Mouse (Mus musculus): Measurements from ENCODE around the gene Cyp2d11.

Gene Cyp2d11

DNA sequence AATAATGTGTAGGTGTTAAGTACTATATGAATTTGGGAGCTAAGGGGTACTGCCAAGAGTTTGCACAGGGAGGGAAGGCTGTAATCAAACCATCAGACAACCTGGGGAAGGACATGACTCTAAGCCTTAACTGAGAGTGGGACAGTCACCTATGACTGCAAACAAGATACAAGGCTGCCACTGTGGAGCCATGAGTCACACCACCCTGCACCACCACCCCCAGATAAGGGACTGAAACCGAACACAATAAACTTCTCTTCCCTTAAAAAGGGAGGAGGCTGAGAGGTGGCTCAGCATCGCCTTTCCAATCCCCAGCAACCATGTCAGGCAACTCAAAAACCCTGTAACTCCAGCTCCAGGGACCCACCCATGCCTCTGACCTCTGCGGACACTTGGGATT, 42.3 kb downstream of the Cyp2d11 start:
- no peak for DNase-seq (ENCODE audit: low spot score in 2 of 2)

DNA sequence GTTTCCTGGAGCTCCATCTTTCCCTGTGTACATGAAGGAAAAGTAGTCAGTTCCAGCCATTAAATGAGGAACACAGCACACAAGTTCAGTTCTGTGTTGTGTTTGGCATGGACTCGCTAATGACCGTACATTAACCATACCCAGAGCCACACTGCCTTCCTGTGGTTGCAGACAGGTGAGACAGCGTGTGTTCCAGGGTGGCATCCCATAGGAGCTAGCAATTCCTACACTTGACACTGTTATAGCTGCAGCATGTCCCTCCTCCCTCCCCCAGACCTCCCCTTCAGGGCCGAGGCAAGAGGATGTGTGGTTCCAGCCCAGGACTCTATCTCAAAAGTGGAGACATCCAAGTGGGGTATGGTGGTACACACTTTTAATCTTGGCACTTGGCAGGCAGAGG, 43.5 kb downstream of the Cyp2d11 start:
- DNase-seq (ENCODE audit: low spot score in 2 of 2), result no peak

DNA sequence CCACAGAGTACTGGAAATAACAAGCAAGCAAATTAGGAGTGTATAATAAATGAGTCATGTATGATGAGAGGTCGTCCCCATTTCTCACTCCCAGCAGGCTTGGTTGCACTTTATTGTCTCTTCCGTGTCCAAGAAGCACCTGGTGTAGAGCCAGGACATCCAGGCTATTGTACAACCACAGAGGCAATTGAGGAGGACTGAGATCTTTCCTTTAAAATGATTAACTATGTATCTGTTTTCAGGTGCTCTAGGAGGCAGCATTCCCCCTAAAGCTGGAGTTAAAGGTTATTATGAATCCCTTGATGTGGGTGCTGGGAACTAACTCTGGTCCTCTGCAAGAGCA, 44.9 kb downstream of the Cyp2d11 start:
- DNase-seq (ENCODE audit: low spot score in 2 of 2), result no peak

DNA sequence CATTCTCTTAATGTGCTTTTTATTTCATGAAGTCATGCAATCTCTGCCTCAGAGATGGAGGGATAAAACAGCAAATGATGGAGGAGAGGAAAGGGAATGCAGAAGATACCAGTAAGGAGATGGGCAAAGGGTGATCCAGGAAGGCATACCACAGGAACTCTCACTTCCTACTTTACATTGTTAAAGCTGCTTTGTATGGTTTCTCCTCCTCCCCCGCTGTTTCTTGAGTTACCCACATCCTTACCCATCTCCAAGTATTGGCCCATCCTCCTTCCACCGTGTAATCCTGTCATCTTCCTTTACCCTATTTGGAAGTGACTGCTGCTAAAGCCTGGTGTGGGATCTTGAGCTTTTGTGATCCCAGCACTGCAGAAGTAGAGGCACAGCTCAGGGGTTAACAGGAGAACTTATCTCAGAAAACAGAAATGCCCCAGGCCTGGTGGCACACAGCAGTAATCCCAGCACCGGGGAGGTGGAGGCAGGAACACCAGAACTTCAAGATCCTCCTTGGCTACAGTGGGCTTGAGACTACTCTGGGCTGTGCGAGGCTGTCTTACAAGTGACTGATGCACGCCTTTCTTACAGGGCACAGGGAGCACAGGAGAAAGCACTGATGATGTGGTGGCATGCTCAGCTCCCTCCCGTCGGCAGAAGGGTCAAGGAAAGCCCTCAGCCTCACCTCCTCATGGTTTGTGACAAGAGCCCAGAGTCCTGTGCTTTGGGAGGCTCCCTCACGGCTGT, 45.4 kb downstream of the Cyp2d11 start:
- no peak for DNase-seq (ENCODE audit: low spot score in 2 of 2)

DNA sequence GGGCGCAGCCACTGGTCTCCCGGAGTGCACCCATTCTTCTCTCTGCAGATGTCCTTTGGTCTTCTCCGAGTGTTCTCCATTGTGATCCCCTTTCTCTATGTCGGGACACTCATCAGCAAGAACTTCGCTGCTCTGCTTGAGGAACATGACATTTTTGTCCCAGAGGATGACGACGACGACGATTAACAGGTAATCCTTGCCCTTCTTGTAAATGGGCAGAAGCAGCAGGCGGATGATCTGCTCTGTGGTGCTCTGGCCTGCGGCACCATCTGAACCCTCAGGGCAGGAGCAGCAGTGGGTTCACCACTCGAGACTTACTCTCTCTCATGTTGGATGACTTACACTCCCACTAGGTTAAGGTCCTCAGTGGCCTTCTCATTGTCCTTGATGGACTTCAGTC, 46.0 kb downstream of the Cyp2d11 start:
- no peak for DNase-seq (ENCODE audit: low spot score in 2 of 2)

DNA sequence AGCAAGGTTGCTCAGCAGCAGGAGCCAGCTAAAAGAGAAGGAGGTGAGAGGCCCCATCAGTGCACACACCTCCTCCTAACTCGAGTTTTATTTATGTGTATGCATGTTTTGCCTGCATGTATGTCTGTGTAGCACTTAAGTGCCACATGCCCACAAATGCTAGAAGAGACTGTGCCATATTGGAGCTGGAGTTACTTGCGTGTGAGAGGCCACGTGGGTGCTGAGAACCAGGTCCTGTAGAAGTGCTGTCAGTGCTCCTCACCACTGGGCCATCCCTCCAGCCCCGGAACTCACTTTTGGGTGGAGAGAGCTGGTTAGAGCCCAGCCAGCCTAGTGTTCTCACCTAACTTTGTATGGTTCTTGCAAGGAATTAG, 46.5 kb downstream of the Cyp2d11 start:
- no peak for DNase-seq (ENCODE audit: low spot score in 2 of 2)

DNA sequence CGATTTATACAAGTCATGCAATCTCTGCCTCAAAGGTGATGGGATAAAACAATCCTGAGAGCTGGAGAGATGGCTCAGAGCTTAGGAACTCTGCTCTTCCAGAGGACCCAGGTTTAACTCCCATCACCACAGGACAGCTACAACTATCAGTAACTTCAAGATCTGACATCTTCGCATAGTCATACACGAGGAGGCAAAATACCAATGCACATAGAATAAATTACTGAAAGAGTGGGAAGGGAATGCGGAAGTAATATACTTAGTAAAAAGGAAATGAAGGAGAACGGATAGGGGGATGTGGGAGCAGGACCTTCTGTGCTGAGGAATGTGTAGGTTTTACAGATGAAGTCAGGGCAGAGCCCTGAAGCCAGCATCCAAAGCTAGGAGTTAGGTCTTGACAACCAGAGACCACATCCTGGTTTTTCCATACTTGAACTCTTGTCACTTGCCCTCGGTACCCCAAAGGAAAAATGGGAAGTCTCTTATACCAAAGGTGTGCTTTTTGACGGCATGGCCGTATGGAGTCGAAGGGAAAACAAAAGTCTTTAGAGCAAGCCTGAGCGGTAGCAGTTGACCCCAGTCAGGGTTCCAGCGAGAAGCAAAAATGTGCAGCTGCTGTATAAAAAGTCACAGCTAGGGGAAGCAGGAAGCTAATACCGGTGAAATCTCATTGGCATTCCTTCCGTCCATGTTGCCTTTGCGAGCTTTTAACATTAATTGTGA, 47.1 kb downstream of the Cyp2d11 start:
- DNase-seq (ENCODE audit: low spot score in 2 of 2), result no peak

DNA sequence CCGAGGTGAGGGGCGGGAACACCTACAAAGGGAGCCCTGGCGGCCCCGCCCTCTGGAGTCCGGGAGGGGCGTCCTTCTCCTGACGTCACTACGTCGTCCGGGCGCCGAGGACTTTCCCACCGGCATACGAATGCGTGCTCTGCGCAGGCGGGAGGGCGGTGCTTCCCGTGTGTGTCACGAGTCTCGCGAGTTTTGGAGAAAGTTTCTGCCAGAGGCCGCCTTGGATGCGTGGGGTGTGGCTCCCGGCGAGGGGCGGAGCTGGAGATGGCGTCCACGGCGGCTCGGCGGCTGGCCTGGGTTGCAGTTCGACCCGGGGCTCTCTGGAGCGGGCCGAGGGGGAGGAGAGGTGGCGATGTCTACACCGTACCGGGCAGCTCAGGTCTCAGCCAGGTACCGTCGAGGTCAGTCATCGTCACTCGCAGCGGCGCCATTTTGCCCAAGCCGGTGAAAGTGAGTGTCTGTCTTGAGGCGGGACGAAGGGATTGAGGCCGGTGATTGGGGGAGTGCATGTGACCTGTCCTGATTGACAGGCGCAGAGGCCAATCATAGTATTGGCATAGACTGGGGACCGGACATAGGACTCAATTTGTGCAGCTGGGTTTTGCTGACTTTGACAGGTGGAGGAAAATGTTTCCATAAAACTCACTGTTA, 47.9 kb downstream of the Cyp2d11 start:
- peak; percentile 95 to 96 for DNase-seq (ENCODE audit: low spot score in 2 of 2)

DNA sequence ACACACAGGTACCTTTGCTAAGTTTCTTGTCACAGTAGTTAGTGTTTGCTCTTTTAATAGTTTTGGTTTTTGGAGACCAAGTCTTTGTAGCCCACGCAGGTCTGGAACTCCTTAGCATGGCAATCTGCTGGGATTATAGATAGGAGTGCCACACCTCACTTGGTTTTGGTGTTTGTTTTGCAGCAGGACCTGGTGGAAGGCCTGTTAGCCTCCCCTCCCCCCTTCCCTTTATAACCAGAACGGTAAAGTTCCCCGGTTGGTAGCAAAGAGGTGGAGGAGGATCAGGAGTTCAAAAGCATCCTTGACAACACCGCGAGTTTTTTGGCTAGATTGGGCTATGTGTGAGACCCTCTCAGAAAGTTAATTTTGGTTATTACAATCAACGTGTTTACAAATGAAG, 48.9 kb downstream of the Cyp2d11 start:
- DNase-seq (ENCODE audit: low spot score in 2 of 2), result no peak

DNA sequence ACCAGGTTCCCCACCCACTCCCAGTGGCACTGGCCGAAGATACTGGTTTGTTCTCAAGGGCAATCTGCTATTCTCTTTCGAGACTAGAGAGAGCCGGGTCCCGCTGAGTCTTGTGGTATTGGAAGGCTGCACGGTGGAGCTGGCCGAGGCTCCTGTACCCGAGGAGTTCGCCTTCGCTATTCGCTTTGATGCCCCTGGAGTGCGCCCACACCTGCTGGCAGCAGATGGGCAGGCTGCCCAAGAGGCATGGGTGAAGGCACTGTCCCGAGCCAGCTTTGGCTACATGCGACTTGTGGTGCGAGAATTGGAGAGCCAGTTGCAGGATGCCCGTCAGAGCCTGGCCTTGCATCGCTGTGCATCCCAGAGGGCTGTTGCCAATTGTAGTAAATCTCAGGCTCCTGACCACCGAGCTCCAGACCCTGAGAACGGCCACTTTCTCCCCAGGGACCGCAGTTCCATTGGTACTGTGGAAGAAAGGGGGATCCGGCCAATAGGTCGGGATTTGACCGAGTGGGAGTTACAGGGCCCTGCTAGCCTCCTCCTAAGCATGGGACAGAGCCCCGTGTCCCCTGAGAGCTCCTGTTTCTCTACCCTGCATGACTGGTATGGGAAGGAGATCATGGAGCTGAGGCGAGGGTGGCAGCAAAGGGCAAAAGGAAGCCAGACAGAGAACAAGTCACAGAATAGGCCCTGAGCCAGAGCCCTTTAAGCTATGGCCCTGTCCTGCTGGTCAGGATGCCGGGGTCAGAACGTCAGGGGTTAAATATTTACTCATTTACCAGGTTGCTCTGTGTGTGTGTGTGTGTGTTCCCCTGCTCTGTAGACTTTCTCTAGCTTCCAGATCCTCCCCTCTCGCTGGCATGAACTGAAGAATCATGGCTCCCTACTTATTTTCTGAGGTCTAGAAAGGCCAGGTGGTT, 50.2 kb downstream of the Cyp2d11 start:
- no peak for DNase-seq (ENCODE audit: low spot score in 2 of 2)

DNA sequence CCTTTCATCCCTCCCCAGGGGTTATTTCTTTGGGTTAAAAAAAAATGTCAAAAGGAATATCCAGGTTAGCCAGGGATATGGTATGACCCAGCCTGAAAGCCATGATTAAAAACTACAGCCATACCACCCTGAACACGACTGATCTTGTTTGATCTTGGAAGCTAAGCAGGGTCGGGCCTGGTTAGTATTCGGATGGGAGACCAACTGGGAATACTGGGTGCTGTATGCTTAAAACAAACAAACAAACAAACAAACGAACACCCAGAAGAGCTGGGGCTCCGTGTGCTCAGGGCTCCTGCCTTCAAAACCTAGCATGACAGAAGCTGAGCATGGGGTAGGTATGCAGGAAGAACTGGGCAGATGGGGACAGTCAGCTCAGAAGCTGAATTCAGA, 51.3 kb downstream of the Cyp2d11 start:
- DNase-seq (ENCODE audit: low spot score in 2 of 2), result no peak

DNA sequence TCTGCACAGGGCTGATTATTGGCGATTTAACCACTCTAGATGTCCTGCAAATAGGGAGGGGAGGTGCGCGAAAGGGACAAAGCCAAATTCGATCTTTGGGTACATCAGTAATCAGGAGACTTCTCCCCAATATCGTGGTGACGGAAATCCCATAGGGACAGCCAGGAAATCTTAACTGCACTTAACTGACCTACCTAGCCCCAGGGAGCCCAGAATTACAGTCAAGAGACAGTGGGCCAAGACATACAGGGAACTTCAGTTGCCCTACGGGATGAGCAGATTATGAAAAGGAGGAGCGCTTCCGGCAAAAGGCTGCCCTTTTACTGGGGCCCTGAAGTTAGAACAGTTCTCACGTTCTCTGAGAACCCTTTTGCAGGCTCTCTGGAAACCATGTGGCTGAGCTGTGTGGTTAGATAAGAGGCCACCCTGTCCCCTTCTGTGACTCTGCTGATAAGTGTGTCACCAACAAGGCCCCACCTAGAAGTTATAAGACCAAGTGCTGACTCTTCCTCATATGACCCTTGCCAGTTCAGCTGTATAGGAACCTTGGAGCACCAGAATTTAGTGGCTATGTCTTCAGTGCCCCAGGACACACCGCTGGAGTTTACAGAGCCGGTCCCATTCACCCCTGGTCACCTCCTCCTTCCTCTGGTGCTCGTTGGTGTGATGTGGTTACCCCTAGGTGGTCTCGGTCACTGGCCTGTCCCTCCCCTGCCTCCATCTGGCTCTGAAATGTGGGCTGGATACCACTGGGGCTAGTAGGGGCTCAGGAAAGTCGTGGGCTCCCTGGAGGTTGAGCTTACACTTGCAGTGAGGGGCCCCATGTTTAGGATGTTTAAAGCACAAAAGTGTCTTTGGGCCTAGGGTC, 51.9 kb downstream of the Cyp2d11 start:
- no peak for DNase-seq (ENCODE audit: low spot score in 2 of 2)

DNA sequence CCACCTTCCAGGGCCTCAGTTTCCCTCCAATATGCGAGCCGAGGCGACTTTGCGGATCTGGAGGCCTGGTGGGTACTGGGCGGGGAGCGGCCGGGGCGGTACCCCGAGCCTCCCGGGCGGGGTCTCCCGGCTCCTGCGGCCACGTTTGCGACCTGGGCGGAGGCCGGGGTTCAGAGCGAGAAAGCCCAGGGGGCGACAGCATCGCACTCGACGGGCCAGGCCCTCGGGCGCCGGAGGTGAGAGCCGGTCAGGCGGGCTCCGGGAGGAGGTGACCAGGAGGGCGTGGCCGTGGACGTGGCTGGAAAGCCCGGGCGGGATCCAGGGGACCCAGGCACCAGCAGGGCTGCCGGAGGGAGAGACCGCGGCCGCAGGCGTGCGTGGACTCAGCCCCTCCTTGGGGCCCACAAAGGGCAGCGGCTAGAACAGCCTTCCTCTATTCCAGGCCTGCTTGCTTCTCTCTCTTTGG, 52.8 kb downstream of the Cyp2d11 start:
- DNase-seq (ENCODE audit: low spot score in 2 of 2), result peak; percentile 58 to 60

DNA sequence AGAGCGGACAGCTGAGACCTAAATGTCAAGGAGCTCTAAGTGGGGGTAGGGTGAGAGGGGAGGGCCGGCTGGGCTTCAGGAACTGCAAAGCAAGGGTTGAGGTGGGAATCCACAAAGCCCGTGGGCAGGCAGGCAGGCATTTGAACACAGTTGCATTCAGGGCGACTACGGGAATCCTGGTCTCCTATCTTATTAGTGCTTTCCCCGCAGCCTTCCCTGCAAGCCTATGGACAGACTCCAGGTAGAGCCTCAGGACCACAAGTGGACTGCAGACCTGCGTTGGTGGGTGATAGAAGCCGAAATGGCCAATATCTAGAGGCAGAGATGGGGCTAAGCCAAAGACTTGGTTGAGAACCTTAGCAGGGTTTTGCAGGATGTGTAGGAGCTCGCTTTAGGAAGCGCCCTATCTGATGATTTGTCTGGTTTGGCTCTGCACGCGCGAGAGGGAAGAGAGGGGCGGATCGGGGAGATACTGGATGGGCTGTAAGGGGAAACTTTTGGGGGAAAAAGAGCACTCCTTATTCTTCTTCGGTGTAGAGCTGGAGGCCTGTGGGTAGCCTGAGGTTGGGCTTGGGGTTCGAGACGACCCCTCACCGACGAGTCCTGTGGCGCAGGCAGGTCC, 53.3 kb downstream of the Cyp2d11 start:
- DNase-seq (ENCODE audit: low spot score in 2 of 2), result peak in 1 of 2 experiments; percentile 14

DNA sequence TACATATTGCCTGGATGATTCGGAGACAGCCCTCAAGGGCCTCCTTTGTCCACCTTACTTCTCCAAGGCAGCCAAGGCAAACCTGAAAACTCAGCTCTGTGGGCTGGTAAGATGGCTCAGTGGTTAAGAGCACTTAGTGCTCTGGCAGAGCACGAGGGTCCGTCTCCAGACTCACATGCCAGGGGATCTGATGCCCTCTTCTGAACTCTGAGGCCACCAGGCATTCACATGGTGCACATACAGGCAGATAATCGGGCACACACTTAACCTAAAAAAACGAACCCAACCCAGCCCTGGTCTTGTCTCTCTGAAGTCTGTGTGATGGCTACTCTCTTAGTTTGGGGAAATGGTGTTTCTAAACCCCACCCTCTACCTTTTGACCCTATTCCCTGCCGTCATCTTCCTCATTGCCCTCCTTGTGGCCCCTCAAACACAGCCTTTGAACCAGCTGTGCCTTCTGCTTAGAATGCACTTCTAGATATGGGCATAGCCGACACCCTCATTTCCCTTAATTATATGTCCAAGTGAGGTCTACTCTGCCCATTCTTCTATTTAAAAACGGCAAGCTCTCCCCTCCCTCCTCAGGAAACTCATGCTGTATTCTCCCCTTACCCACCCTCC, 54.1 kb downstream of the Cyp2d11 start:
- no peak for DNase-seq (ENCODE audit: low spot score in 2 of 2)

Measured in urinary bladder, adult 18-20 months (tissue).